Mouse (Mus musculus) hindbrain, embryonic 15.5 days (tissue): ENCODE data around the gene Gm26938. TPM values are rescaled to one million over a fixed set of nuclear protein-coding genes. Genes with fewer than 3 reads are reported as not detected.
A peak's percentile ranks its signal among the peaks of the same experiment; 100 is the strongest.

Experiments
- ATAC-seq: fragments of 200-750 bp; cut with Nextera tagmentation; 2 replicates; pipeline ENCODE4 v1.8.0; 2017; ENCODE audit warnings: low read depth, moderate number of reproducible peaks, moderate TSS enrichment; ENCODE audit not compliant: low FRiP score
- H3K27ac ChIP-seq: fragments of 300-500 bp; sonication (generic); replicated peaks from 2 replicates; pipeline ENCODE4 v1.5.1; 2015; ENCODE audit warnings: mild to moderate bottlenecking, inconsistent platforms
- H3K27me3 ChIP-seq: fragments of 300-500 bp; sonication (generic); 2 replicates; pipeline ENCODE4 v1.6.1; 2015; ENCODE audit warnings: control low read depth, inconsistent platforms
- H3K36me3 ChIP-seq: fragments of 300-500 bp; sonication (generic); 2 replicates; pipeline ENCODE4 v1.6.1; 2015; ENCODE audit warnings: control low read depth, inconsistent platforms
- H3K4me1 ChIP-seq: fragments of 300-500 bp; sonication (generic); replicated peaks from 2 replicates; pipeline ENCODE4 v1.6.1; 2015; ENCODE audit warnings: control low read depth, inconsistent platforms
- H3K4me2 ChIP-seq: fragments of 300-500 bp; sonication (generic); 2 replicates; pipeline ENCODE4 v1.6.1; 2015; ENCODE audit warnings: moderate library complexity, mild to moderate bottlenecking, inconsistent platforms
- H3K4me3 ChIP-seq: fragments of 300-500 bp; sonication (generic); 2 replicates; pipeline ENCODE4 v1.5.1; 2015; ENCODE audit warnings: mild to moderate bottlenecking, inconsistent platforms
- H3K9ac ChIP-seq: fragments of 300-500 bp; sonication (generic); 2 replicates; pipeline ENCODE4 v1.6.1; 2015; ENCODE audit warnings: inconsistent platforms
- H3K9me3 ChIP-seq: fragments of 300-500 bp; sonication (generic); 2 replicates; pipeline ENCODE4 v1.6.1; 2016; ENCODE audit warnings: control low read depth, inconsistent platforms
- WGBS: fragments of 180-500 bp; shearing (Covaris S2); methylation state at CpG from one replicate; pipeline ENCODE4 v1.1.7; 2015; 5-methylcytosine and 5-hydroxymethylcytosine counted together
- polyA plus RNA-seq: library from polyadenylated mRNA; unstranded; fragments of >200 nt; fragmentation: Nextera tagmentation; extraction: Ambion mirVana; gene quantifications from 2 replicates; pipeline ENCODE4 v1.2.1, GENCODE M21; 2015

The Gm26938 gene
- polyA plus RNA-seq, 1 experiment from 2014 or later, result not detected

GRCm38 (mm10) chr5:139829384-139829783 lies 3.2 kb upstream of the Gm26938 start:
- Histone ChIP-seq H3K27ac (no peak overlapping the region), H3K4me3 (no peak overlapping the region), H3K4me2 (no peak overlapping the region), H3K27me3 (0 out of 2 replicates have a peak, but pooled peaks cover 3% of the 10 kb centered on the region), H3K36me3 (no peaks in the 10 kb centered on the region), H3K4me1 (peaks cover 17% of the 10 kb centered on the region), H3K9ac (no peak overlapping the region), H3K9me3 (no peaks in the 10 kb centered on the region)
- no peak for ATAC-seq
- 82% methylated on average over 13 of the region's 13 CpGs for WGBS

- 100% methylated on average over 1 of the region's 1 CpGs for WGBS
- Histone ChIP-seq H3K27me3 (0 out of 2 replicates have a peak, but pooled peaks cover 3% of the 10 kb centered on the region), H3K9me3 (no peaks in the 10 kb centered on the region), H3K36me3 (peaks cover 6% of the 10 kb centered on the region; the same call in 1 of the 2 replicates), H3K27ac (no peak overlapping the region), H3K4me2 (no peak overlapping the region), H3K4me1 (peaks cover 17% of the 10 kb centered on the region), H3K9ac (no peak overlapping the region), H3K4me3 (no peak overlapping the region)
- ATAC-seq, result no peak
Measured at GRCm38 (mm10) chr5:139827593-139827992, 1.4 kb upstream of the Gm26938 start.

- Histone ChIP-seq H3K4me3 (peak overlapping the region; percentile 90), H3K4me2 (peak overlapping the region; percentile 98), H3K9ac (peak overlapping the region; percentile 93), H3K36me3 (peaks cover 6% of the 10 kb centered on the region; the same call in 1 of the 2 replicates), H3K9me3 (no peaks in the 10 kb centered on the region), H3K27me3 (0 out of 2 replicates have a peak, but pooled peaks cover 3% of the 10 kb centered on the region), H3K4me1 (peaks cover 17% of the 10 kb centered on the region), H3K27ac (peak overlapping the region; percentile 86; the same call in 1 of the 2 replicates)
- ATAC-seq, result no peak; the same call in 1 of the 2 replicates
- 48% methylated on average over 11 of the region's 11 CpGs for WGBS
Measured at GRCm38 (mm10) chr5:139825947-139826346, 260 bp downstream of the Gm26938 start.

- Histone ChIP-seq H3K27ac (no peak overlapping the region), H3K9me3 (no peaks in the 10 kb centered on the region), H3K4me3 (no peak overlapping the region), H3K4me2 (no peak overlapping the region), H3K36me3 (peaks cover 6% of the 10 kb centered on the region; the same call in 1 of the 2 replicates), H3K9ac (no peak overlapping the region), H3K4me1 (peaks cover 17% of the 10 kb centered on the region), H3K27me3 (0 out of 2 replicates have a peak, but pooled peaks cover 3% of the 10 kb centered on the region)
- WGBS, result 92% methylated on average over 10 of the region's 10 CpGs
- no peak for ATAC-seq
Measured at GRCm38 (mm10) chr5:139824531-139824930, 1.7 kb downstream of the Gm26938 start.

GRCm38 (mm10) chr5:139821466-139822459 lies 4.4 kb downstream of the Gm26938 start:
- no peak for ATAC-seq
- H3K27ac ChIP-seq, result no peak overlapping the region
- no peak overlapping the region for H3K9ac ChIP-seq
- H3K36me3 ChIP-seq, result peaks cover 6% of the 10 kb centered on the region; the same call in 1 of the 2 replicates
- H3K4me2 ChIP-seq, result no peak overlapping the region
- H3K4me1 ChIP-seq, result peaks cover 17% of the 10 kb centered on the region
- WGBS, result 80% methylated on average over 12 of the region's 12 CpGs
- no peaks in the 10 kb centered on the region for H3K27me3 ChIP-seq
- H3K4me3 ChIP-seq, result no peak overlapping the region
- no peaks in the 10 kb centered on the region for H3K9me3 ChIP-seq

- Histone ChIP-seq H3K4me1 (0 out of 2 replicates have a peak, but pooled peaks cover 3% of the 10 kb centered on the region), H3K27ac (no peak within 1 kb of the TSS), H3K9me3 (no peaks in the 10 kb centered on the region), H3K4me2 (no peak within 1 kb of the TSS), H3K9ac (no peak within 1 kb of the TSS), H3K27me3 (no peaks in the 10 kb centered on the region), H3K4me3 (no peak within 1 kb of the TSS), H3K36me3 (peaks cover 6% of the 10 kb centered on the region; the same call in 1 of the 2 replicates)
- WGBS, result 87% methylated on average over 9 of the region's 9 CpGs
- no peak for ATAC-seq
Measured at GRCm38 (mm10) chr5:139819538-139820181, 6.5 kb downstream of the Gm26938 start, which contains the start of gene Tmem184a. Tmem184a (minus strand) TSS chr5:139819917.

GRCm38 (mm10) chr5:139818801-139819200 lies 7.4 kb downstream of the Gm26938 start:
- H3K27ac ChIP-seq, result no peak overlapping the region
- no peaks in the 10 kb centered on the region for H3K9me3 ChIP-seq
- H3K4me1 ChIP-seq, result no peaks in the 10 kb centered on the region
- no peak overlapping the region for H3K4me2 ChIP-seq
- peaks cover 6% of the 10 kb centered on the region for H3K27me3 ChIP-seq
- no peak overlapping the region for H3K4me3 ChIP-seq
- no peak for ATAC-seq
- WGBS, result 57% methylated on average over 4 of the region's 4 CpGs
- no peak overlapping the region for H3K9ac ChIP-seq
- peaks cover 5% of the 10 kb centered on the region; the same call in 1 of the 2 replicates for H3K36me3 ChIP-seq

- no peaks in the 10 kb centered on the region; the same call in 1 of the 2 replicates for H3K36me3 ChIP-seq
- no peaks in the 10 kb centered on the region for H3K4me1 ChIP-seq
- H3K27me3 ChIP-seq, result peaks cover 9% of the 10 kb centered on the region
- no peak for ATAC-seq
- no peak overlapping the region for H3K27ac ChIP-seq
- H3K9me3 ChIP-seq, result no peaks in the 10 kb centered on the region
- WGBS, result 85% methylated on average over 3 of the region's 3 CpGs
- H3K4me3 ChIP-seq, result no peak overlapping the region
- H3K4me2 ChIP-seq, result no peak overlapping the region
- H3K9ac ChIP-seq, result no peak overlapping the region
Measured at GRCm38 (mm10) chr5:139818056-139818455, 8.2 kb downstream of the Gm26938 start.

GRCm38 (mm10) chr5:139817292-139817691 lies 8.9 kb downstream of the Gm26938 start:
- Histone ChIP-seq H3K27me3 (peaks cover 11% of the 10 kb centered on the region), H3K36me3 (no peaks in the 10 kb centered on the region), H3K4me2 (no peak overlapping the region), H3K27ac (no peak overlapping the region), H3K9me3 (no peaks in the 10 kb centered on the region), H3K9ac (no peak overlapping the region), H3K4me1 (no peaks in the 10 kb centered on the region), H3K4me3 (no peak overlapping the region)
- no peak for ATAC-seq
- WGBS, result 11% methylated on average over 1 of the region's 1 CpGs

GRCm38 (mm10) chr5:139816445-139816844 lies 9.8 kb downstream of the Gm26938 start:
- no peak overlapping the region for H3K4me3 ChIP-seq
- H3K27ac ChIP-seq, result no peak overlapping the region
- H3K36me3 ChIP-seq, result no peaks in the 10 kb centered on the region
- H3K4me2 ChIP-seq, result no peak overlapping the region
- no peaks in the 10 kb centered on the region for H3K4me1 ChIP-seq
- H3K9ac ChIP-seq, result no peak overlapping the region
- H3K27me3 ChIP-seq, result peaks cover 14% of the 10 kb centered on the region
- H3K9me3 ChIP-seq, result no peaks in the 10 kb centered on the region
- ATAC-seq, result no peak

GRCm38 (mm10) chr5:139815964-139816363 lies 10.2 kb downstream of the Gm26938 start:
- no peak overlapping the region for H3K4me3 ChIP-seq
- H3K9me3 ChIP-seq, result no peaks in the 10 kb centered on the region
- H3K4me1 ChIP-seq, result no peaks in the 10 kb centered on the region
- peaks cover 14% of the 10 kb centered on the region for H3K27me3 ChIP-seq
- WGBS, result 72% methylated on average over 6 of the region's 6 CpGs
- no peak for ATAC-seq
- no peak overlapping the region for H3K27ac ChIP-seq
- no peak overlapping the region for H3K4me2 ChIP-seq
- H3K9ac ChIP-seq, result no peak overlapping the region
- no peaks in the 10 kb centered on the region for H3K36me3 ChIP-seq

- WGBS, result 15% methylated on average over 13 of the region's 13 CpGs
- no peaks in the 10 kb centered on the region for H3K36me3 ChIP-seq
- H3K9me3 ChIP-seq, result no peaks in the 10 kb centered on the region
- no peak overlapping the region for H3K4me2 ChIP-seq
- H3K27ac ChIP-seq, result no peak overlapping the region
- no peak for ATAC-seq
- H3K9ac ChIP-seq, result no peak overlapping the region
- peaks cover 14% of the 10 kb centered on the region for H3K27me3 ChIP-seq
- H3K4me3 ChIP-seq, result no peak overlapping the region
- no peaks in the 10 kb centered on the region for H3K4me1 ChIP-seq
Measured at GRCm38 (mm10) chr5:139813963-139814381, 12.2 kb downstream of the Gm26938 start.
